Mouse (Mus musculus) erythroblast, adult 5-6 weeks (primary cell): ENCODE results near the gene Efhc1. TPM values are rescaled to one million over a fixed set of nuclear protein-coding genes. Genes with fewer than 3 reads are reported as not detected.

Experiments used
- ATAC-seq: replicated peaks from 2 replicates; pipeline ENCODE4 v1.8.0; 2016; ENCODE audit warnings: moderate number of reproducible peaks, mild to moderate bottlenecking, moderate TSS enrichment, inconsistent platforms; ENCODE audit not compliant: poor library complexity, low FRiP score, severe bottlenecking
- total RNA-seq, 2 experiments: library from RNA; stranded (forward) in 1 of 2; stranded (reverse) in 1 of 2; fragments of 150-400 nt in 1 of 2; fragments of 200-764, 138-1000 nt in 1 of 2; gene quantifications; 2 replicates each; pipeline versions ENCODE4 v1.2.3 to v1.2.4; 2015 to 2017; ENCODE audit warnings: low replicate concordance in 2 of 2

Gene Efhc1
- total RNA-seq, 2 experiments from 2014 or later = not detected

DNA sequence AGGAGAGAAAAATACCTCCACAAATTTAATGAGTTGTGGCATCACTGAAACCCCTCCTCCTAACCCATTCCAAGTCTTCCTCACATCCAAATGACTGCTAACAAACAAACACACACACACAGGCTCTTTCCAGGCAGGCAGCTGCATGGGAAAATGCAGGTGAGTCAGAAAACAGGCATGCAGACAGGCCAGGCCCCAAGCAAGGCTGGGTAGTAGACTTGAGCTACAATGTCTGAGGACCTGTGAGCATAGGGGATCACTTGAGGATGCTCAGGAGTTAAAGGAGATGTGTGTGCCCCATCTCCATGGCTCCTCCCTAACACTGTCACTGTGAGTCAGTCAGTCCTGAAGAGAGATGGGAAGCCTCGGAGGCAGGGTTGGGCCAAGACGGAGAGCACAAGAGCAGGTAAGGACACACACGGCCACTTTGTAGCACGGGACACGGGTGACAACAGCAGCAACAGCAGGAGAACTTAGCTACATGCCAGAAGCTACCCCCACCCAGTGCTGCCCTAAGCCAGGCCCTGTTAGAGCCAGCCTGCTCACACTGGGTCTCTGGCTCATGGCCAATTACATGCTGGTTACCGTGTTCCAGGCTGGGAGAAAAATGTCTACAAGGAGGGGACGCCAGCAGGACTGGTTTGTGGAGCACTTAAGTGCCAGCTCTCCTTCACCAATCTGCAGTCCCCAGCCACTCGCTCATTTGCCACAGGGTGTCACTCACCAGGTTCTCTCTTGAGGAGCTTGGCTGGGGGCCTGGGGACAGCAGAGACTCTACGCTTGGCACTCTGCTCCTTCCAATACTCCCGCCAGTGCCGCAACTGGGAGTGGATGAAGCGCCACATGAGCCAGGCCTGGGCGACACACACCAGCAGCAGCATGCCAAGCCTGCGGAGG, 51.1 kb downstream of the Efhc1 start:
- no peak for ATAC-seq

DNA sequence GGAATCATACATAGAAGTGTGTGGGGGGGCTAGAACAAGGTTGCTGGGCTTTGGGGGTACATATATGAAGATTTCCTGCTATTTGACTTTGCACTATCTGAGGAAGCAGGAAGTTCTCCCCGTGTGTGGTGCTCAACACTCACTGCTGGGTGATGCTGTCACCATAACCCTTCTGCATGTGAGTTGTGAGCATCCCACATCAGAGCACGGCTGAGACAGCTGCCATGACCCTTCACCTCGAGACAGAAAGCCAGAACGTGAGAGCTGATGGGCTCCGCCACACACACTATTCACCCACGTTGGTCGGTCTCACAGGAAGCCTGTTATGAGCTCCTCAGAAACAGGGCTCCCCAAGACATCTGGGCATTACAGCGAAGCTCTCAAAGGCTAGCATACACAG, 53.2 kb downstream of the Efhc1 start:
- ATAC-seq = no peak

DNA sequence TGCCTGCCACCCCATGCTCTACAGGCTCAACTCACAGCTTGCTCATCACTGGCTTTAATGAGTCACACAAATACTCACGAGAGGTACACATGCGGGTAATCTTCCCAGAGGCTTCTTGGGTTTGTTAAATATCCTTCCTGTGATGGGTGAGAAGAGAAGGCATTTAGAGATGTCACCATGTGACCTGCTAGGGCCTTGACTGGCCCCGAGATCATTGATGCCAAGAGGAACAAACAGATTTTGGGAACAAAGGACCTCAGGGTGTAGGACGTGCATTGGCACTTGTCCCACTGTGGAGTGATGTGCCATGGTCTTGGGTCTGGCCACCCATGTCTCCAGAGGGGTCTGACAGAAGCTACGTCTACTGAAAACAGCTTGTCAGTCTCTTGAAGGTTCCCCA, 55.3 kb downstream of the Efhc1 start:
- no peak for ATAC-seq

DNA sequence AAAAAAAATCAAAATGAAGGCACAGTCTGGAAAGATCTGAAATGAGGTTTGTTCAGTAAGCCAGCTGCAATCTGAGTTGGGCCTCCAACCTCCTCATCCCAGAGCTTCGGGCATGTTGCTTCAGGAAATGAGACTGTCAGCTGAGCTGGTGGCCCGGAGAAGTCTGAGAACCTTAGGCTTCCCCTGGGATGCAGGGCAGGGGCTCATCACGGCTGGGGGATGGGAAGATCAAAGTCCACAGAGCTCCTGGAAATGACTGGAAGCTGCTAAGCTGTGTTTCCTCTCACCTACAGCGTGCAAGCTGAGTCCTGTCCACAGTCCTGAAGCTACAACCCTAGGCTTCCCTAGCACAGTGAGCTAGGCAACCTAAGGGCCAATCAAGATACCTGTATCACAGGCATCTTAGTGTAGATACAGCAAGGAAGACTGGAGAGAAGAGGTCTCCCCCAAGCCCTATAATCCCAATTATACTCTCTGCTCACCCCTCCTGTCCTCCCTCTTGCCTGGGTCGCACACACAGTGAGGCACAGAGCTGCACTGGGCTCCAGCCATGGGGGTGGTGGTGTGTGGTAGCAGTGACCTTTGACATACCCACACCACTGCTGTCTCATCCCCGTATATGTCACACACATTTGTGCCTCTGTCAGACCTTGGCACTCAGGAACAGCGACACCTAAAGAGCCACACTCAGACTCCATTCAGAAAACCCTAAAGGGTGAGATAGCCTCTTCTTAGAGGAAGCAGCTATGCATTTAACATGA, 56.7 kb downstream of the Efhc1 start:
- ATAC-seq = no peak

DNA sequence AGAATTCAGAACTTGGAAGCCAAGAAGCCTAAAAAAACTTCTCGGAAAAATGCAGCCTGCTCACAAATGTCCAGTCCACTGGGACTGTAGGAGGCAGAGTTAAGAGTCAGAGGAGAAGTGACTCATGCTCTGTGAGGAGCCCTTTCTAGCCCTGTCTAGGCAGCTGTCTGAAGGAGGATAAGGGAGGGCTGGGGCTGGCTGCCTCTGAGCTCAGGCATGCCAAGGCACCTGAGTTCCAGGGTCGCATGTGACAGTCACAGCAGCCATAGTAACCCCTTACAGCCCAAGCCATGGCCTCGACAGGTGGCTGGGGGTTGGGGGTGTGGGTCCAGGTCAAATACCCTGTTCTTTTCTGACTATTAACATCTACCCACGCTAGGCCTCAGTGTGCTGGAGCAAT, 57.5 kb downstream of the Efhc1 start:
- ATAC-seq = no peak

DNA sequence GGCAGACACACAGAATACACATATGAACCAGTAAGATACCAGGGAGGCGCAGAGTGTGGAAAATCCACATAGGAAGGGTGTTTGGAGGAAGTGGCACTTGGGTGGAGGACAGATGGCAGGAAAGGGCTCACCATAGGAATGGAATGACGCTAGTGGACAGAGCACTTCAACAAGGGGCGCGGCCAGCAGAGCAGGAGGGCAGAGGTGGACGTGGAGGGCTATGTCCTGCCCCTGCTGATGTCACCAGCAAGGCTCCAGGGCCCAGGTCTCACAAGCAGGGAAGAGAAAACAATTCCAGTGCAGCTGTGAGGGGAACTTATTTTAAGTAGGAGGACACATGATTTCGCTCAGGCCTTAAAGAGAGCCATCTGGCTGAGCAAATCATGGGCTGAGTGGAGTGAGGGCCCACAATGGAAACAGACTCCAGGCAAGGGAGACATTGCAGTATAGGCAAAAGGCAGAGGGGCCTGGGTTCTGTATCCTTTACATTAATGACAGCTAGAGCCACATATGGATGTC, 58.9 kb downstream of the Efhc1 start:
- ATAC-seq = no peak

DNA sequence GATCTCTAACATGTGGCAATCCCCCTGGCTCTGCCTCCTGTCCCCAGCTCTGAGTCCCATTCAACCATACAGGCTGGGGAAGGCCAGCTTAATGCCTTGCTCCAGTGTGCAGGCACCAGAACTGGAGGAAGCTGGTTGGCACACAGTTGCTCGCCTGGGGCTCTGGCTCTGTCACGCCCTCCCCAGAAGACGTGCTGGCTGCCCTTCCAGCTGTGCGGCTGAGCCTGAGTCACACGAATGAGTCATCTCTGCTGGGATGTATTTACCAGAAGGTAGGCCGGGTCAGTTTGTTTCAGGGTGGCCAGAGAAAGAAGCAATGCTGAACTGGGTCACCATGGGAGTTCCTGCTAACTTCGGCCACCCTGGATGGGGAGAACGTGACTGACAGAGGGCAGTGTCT, 63.0 kb downstream of the Efhc1 start:
- ATAC-seq = no peak

DNA sequence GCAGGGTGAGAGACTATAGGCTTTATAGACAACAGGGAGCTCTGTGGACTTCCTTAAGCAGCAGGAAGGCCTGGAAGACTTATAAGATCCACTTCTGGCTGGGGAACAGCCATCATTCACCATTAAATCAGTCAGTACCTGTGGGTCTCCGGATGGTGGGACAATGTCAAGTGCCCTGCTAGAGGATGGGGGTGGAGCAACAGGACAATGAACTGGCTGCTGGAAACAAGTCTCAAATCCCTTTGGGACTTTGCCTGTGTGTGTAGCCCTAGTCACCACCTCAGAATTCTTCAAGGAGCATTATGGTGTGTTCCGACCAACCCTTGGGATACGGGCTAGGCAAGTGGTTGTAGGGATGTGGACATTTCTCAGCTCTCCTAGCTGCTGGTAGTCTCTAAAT, 71.7 kb downstream of the Efhc1 start:
- ATAC-seq = no peak

DNA sequence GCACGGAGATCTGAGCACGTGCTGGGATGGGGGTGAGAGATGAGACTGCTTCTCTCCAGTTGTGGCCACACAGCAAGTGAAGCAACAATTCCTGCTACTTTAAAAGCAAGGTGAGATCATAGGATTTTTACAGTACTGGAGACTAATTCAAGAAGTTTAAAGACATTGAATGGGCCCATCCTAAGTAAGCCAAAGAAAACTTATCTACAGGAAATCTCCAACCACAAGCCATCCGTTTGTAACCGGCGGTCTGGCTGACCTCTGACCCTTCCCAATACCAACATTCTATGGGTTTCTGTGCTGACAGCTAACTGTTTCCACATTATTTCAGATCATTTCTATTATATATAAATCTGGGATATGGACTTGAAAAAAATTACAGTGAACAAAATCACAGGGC, 73.8 kb downstream of the Efhc1 start:
- no peak for ATAC-seq

DNA sequence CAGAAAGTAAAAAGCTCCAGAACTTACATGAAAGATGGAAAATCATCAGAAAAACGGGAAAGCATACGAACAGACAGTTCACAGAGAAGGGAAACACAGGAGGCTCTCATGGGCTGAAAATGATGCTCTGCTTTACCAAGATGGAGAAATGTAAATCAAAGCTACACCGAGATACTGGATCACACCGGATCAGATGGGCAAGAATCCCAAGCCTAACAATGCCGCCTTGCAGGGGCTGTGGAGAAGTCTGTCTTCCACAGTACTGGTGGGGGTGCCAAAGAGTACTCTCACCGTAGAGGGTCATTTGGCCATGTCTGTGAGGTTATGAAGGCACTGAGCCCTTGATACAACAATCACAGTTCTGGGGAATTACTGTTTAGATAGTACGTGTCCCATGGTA, 75.1 kb downstream of the Efhc1 start:
- ATAC-seq = no peak

DNA sequence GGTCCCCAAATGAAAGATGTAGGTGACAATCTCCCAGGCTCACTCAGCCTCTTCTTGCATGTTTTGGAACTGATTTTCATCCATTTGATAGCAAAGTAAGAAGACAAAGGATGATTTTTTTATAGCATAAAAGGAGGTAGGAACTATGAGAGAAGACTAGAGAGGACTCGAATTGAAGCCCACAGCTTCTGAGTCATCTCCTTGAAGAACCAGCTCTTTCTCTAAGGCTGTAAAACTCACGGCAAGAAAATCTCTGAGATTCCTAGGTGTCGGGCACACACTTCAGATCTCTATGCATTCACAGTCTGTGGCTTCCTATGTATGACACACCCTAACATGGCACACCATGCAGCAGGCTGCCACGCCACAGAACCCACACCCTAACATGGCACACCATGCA, 77.6 kb downstream of the Efhc1 start:
- ATAC-seq = no peak

DNA sequence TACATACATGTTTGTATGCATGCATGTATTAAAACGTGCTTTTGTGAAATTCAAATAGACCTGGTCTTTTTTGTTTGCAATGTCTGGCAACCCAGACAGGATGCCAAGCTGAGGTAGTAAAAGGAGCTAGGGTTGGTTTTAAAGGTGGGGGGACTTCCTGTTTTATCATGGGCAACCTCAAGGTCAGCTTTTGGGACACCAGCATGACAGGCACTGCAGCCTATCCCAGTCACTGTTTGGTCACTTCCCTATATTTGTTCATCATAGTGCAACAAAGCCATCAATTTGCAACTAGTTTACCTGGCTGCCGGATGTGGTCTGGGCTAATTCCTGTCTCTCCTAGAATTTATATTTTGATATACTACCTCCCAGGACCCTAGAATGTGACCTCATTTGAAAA, 80.2 kb downstream of the Efhc1 start:
- ATAC-seq = no peak

DNA sequence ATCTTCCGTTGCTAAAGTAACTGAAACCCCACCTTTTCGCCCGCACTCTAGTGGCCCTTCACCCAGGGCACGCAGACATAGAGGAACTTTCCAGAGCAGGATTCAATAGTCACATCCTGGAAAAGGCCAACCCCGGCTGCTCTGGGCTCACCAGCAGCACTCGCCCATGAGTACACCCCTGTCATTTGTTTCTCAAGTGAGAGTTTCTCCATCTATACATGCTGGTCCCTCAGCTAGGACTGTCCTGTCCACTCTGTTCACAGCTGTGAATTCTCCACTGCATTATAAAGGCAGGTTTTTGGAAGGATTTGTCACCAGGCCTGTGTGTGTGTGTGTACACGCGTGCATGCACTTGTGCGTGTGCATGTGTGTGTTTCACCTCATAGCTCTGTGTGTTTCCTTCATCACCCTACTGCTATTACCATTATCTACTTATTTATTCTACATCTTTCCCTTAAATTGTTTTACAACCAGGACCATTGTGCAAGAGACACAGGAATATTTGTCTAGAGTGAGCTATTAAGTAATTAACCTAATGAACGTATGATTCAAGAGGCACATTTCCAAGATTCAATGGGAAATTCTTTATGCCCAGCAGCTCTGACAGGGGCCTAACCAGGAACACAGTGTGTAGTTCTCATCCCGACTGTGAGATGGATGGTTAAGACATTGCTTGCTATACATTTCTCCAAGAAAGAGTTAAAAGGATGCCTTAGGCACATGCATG, 81.8 kb downstream of the Efhc1 start:
- ATAC-seq = no peak

DNA sequence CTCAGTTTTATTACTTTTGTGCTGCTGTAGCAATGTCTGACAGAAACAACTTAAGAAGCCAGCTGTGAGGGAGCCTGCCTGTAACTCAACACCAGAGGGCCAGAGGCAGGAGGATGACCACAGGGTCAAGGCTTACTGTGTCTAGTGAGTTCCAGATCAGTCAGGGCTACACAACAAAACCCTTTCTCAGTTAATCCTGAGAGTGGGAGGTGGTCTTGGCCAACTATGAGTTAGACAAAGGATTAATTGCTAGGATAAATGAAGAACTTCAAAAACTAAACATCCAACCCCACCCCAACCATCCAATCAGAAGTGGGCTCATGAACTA, 82.3 kb downstream of the Efhc1 start:
- no peak for ATAC-seq

DNA sequence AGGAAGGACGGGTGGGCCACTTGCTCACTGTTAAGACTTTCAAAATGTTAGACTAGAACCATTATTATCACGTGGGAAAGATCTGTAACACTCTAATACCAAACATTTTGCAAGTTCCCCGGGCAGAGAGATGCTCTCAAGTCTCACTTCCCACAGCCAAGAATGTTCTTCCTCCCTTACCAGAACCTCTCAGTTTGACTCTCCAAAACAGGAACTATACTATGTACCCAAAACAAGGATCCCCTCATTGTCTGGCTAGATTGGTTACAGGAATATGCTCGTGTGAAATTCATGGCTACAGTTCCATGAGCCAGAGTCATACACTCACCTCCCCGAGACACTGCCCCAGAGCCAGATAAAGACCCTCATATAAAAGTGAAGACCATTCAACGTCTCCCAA, 84.5 kb downstream of the Efhc1 start:
- ATAC-seq = no peak

DNA sequence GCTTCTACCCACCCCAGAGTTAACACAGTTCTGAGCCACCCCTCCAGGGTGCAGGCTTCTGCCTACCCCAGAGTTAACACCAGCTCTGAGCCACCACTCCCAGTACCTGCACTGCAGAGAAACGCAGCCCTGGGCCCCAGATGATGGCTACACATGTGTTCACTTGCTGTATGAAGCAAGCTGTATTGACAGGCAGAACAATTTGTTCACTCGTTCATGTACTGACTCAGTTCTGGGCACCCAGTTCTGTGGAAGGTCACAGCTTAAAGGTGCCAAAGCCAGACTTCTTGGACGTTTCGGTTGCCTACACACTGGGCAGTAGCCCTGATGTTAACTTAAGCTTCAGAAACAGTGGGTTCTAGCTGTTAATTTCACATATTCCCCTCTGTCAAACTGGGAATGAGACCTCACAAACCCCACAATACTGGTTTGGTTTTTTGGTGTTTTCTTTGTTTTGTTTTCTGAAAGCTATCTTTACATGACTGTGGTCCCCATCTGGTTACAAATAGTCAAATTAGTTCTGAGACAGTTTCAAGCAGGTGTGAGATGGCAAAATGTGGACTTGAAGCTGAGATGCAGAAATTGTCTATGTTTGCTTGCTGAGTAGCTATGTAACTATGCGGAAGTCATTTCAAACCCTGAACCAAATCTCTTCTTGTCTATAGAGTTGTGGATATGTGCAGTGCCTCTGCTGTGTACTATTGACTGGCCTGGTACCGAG, 86.6 kb downstream of the Efhc1 start:
- no peak for ATAC-seq

DNA sequence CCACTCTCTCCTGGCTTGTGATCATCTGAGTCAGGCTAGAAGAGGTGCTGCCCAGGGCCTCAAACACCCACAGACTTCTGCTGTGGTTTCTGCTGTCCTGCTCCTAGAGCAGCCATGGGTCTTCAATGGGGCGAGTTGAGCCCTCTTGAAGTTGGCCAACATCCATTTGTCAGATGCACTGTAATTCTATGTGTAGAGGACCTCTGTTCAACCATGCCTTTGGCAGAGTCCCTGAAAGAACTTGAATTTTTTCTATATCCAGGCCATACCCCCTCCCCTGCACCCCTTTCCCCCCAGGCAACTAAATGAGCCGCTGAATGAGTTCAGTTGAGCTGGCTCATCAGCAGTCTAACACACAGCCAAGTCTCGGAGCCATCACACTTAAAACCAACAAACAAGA, 88.1 kb downstream of the Efhc1 start:
- no peak for ATAC-seq

DNA sequence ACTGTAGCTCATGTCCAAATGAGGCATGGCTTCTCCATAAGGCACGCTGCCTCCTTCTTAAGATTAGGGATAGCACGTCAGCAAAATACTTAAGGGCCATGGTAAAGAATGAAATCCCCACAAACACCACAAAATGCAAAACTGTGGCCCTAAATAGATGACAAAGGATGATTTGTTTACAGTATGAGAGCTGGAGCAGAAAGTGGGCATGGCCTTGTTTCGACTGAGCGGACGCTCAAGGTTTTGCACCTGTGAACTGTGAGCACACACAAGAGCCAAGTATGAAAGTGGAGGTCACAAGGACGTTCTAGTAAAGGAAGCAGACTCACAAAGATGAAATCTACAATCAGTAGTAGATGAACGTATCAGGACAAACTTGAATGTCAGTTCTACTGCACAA, 88.7 kb downstream of the Efhc1 start:
- ATAC-seq = no peak
